Mouse (Mus musculus) G1E-ER4 (cell line): Measurements from ENCODE around the gene Arv1. TPM values are rescaled to one million over a fixed set of nuclear protein-coding genes. Genes with fewer than 3 reads are reported as not detected.

Experiments
- GATA1 ChIP-seq: IDR thresholded peaks from one replicate; pipeline ENCODE4 v1.8.0; 2012; ENCODE audit warnings: low read length, inconsistent platforms
- polyA plus RNA-seq: library from polyadenylated mRNA; stranded (reverse); fragments of >175 nt; gene quantifications from 2 replicates; pipeline ENCODE4 v1.2.3, GENCODE M21; 2012

The Arv1 gene
- polyA plus RNA-seq = 16.6 and 21.2 TPM in 2 replicates

GRCm38 (mm10) chr8:124721862-124722515 lies at the start of gene Arv1, which contains the start of gene Ttc13:
Arv1 (plus strand) TSS chr8:124722139.
Ttc13 (minus strand) TSS chr8:124721983.
- TF ChIP-seq GATA1 = no peak

DNA sequence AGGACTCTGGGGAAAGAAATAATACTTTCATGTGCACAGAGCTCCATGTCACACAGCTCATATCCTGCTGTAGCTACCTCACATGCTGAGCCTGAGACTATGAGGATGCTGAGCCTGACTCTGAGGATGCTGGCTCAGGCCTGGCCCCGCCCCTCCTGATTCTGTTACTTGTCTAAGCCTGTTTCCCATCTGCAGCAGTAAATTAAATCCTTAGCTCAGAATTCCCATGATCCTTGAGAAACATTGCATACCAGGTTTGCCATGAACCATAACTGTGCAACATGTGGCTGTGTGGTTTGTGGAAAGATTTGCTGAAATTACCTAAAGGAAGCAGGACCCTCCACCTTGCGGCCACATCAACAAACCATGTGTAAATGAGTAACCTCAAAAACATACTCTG lies 49.6 kb upstream of the Arv1 start:
- no peak for TF ChIP-seq GATA1

- no peak for TF ChIP-seq GATA1
Observed at GRCm38 (mm10) chr8:124676661-124677060, 45.3 kb upstream of the Arv1 start.

DNA sequence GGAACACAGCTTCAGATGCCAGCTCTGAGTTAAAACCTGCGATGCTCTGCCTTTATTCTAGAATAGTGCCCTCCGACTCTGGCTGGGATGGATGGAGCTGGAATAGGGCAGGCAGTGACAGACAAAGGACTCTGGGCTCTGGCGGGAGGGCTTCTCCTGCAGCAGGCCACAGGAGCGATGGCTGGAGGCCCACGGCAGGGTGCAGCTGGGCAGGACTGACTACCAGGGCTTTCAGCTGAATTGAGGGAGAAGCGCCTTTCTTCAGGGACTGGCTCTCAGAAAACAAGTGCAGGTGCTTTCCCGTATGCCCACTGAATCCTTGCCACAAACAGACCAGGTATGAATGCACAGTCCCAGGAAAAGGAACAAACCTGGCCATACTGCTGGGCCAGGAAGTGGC lies 44.9 kb upstream of the Arv1 start:
- no peak for TF ChIP-seq GATA1

DNA sequence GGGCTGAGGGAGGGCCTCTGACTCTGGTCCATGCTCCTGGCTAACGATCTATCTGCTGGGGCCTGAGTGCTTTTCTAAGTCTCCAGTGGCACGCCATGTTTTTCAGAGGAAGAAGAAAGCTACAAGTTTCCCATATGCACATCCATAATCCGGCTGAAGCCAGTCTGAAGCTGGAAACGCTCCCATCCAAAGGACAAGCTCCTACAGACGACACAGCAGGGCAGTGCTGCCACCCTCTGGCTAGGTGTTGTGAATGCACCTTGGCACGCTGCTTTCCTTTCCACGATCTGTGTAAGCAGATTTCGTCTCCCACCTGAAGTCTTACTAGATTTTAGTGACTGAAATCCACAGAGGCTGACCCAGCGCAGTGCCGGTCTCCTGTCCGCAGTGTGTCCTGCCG lies 44.5 kb upstream of the Arv1 start:
- TF ChIP-seq GATA1 = no peak

DNA sequence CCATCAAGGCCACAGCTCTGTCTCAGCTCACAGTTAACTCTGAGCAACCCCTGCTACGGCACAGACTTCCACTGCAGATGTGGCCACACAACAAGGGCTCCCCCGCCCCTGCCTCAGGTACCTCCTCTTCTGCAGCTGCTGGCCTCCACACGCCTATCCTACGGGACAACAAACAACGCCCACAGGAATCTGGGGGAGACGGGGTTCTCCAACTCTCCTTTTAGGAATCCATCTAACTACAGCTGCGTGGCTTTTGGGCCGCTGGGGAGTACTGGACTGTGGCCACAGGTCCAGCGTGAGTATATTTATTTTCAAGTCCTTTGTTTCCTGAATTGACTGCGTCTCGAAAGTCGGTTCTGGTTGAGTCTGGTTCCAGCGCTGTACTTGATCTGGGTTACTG lies 43.7 kb upstream of the Arv1 start:
- TF ChIP-seq GATA1 = no peak

GRCm38 (mm10) chr8:124681077-124681791 lies 40.7 kb upstream of the Arv1 start:
- no peak for TF ChIP-seq GATA1

DNA sequence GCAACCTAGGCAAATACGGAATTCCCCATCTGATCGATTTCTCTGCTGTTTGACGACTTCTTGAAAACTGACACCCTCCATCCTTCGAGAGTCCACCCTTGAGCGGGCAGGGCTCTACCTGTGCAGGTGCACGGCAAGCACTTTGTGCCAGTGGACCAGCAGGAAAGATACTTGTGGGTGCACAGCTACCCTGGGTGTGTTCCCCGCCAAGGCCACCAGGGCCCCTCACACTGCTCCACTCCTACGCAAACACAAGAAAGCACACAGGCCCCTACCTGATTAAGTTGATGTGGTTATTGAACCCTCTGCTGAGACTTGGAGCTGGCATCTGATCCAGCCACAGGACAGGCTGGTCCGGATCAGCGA lies 40.2 kb upstream of the Arv1 start:
- TF ChIP-seq GATA1 = no peak

GRCm38 (mm10) chr8:124682218-124682617 lies 39.7 kb upstream of the Arv1 start:
- TF ChIP-seq GATA1 = no peak

DNA sequence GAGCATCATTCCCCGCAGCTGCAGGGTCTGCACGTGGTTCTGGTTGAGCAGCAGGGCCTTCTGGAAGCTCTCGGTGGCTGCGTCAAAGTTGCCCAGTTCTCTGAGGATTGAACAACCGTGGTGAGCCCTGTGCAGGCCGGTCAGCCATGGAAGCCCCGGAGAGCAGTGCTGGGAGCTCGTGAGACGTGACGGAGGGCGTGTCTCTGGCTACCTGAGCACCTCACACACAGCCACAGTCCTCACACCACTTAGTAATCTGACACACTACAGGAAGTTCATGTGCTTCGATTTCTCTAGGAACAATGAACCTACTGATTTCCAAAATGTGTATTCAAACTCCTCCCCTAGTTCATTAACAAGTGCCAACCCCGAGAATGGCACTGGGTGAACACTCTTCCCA lies 33.0 kb upstream of the Arv1 start:
- TF ChIP-seq GATA1 = no peak

DNA sequence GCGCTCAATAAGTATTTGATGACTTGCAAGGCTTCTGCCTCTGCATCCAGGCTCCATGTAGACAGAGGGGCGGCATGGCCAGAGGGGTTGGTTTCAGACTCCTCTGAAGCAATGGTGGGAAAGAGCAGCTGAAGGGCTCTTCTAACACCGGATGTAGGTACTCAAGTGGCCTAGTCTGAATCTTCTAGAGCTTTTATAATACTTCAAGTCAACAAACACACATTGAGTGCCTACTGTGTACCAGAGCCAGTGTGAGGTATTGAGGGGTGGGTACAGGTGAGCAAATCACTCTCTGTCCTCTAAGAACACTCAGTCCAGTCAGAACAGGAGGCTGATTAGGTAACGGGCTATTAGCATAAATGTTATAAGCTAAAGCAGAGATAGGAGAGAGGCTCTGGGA lies 30.2 kb upstream of the Arv1 start:
- TF ChIP-seq GATA1 = no peak

GRCm38 (mm10) chr8:124695424-124696100 lies 26.4 kb upstream of the Arv1 start:
- no peak for TF ChIP-seq GATA1

- no peak for TF ChIP-seq GATA1
Observed at GRCm38 (mm10) chr8:124700271-124700670, 21.7 kb upstream of the Arv1 start.

DNA sequence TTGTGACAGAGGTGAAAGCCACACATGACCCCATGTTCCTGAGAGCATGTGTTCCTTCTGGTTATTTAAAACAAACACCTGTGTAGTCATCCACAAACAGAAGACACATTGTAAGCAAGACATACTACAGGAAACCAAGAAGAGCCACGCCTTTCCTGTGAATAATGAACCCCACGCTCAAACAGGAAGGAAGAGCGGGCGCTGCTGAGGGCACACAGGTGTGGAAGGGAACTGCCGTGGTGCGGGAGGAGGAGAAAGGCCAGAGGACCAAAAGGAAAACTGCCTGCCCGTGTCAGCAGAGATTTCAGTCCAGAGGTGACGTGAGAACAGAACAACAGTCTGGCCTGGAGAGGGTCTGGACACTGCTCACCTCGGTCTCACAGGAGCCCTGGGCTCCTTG lies 20.9 kb upstream of the Arv1 start:
- no peak for TF ChIP-seq GATA1

DNA sequence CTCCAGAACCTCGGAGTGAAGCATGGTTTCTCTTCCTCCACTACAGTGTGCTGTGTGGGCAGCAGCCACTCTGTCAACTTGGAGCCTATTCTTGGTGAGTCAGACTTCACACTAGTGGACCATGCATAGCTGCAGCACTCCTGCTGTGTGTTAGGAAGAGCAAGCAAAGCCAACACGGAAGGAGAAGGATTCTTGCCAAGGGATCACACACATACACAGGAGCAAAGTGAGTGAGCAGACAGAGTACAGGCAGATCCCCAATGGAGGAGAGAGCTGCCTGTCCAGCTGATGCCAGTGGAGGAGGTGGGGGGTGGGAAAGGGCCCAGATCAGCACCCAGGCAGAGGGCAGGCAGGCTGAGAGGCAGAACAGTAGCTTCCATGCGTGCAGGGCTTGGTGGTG lies 19.8 kb upstream of the Arv1 start:
- TF ChIP-seq GATA1 = no peak

DNA sequence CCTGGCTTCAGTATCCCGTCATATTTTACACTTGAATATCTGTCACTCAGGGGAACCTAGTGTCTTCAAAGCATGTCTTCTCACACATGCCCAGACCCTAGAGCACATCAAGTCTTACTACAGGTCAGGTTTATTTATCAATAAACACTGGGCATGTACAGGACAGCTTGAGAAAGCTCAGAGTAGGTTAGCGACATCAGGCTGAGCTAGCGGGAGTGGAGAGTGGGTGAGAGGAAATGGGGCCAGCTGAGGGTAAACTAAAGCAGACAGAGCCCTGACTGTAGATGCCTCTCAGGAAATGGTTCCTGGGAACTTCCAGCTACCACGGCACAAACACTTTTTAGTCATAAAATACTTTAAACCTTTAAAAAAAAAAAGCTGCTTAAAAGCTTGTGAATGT lies 18.4 kb upstream of the Arv1 start:
- TF ChIP-seq GATA1 = no peak

DNA sequence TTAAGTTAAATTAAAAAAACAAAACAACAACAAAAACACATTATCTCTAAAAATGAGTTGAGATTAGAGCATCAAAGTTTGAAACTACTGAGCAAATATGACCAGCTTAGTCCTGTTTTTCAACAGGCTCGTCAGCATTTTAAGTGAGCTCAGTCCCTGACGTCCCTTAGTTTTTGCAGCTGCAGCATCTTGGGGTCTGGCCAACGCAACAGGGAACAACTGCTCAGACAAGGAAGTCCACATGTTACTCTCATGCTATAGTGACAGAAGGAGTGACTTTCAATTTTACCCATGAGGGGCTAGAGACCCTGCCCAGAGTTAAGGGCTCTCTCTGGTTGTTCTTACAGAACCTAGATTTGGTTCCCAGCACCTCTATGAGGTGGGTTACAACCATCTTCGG lies 17.6 kb upstream of the Arv1 start:
- TF ChIP-seq GATA1 = no peak
